Mouse (Mus musculus) CH12F3 (cell line): ENCODE data around the gene Bhlhe23.

ENCODE experiments used
- in situ Hi-C: fragments of 300-500 bp; cut with MboI; formaldehyde crosslinking; loops from 2 replicates; pipeline ENCODE4 v1.14.3; 2020; ENCODE audit warnings: low sequenced_read_pairs

The Bhlhe23 gene

DNA sequence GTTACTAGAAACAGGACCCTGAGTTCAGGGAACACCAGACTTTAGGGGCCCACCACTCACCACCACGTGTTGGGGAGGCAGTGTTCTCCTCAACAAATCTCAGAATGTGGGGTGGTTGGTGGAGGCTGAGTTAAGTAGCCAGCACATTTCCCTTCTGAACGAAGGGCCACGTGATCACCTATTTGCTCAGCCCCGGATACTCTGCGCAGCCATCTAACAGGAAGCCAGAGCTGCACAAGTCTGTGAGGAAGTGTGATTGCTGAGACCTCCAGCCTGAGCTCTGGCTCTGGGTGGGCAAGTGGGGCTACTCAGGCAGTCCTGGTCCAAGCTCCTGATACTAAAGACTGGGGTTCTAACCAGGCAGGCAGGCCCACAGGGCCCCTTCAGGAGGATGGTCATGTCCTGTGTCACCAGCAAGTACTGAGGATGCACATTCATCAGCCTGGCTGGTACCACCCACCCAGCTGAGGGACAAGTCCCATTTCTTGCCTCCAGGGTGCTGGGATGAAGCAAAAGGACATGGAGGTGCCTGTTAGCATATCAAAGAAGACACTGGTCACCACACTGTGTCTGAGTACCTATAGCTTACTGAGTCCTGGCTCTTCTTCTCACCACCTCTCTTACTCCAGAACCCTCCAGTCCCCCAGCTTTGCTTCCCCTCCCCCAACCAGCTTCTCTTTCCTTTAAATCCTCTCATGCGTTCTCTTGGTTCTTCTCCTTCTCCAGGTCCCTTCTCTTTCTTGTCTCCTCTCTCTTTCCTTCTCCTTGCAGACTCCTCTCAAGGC is 49.9 kb downstream of the Bhlhe23 start:
- in situ Hi-C loops: no loop called here

DNA sequence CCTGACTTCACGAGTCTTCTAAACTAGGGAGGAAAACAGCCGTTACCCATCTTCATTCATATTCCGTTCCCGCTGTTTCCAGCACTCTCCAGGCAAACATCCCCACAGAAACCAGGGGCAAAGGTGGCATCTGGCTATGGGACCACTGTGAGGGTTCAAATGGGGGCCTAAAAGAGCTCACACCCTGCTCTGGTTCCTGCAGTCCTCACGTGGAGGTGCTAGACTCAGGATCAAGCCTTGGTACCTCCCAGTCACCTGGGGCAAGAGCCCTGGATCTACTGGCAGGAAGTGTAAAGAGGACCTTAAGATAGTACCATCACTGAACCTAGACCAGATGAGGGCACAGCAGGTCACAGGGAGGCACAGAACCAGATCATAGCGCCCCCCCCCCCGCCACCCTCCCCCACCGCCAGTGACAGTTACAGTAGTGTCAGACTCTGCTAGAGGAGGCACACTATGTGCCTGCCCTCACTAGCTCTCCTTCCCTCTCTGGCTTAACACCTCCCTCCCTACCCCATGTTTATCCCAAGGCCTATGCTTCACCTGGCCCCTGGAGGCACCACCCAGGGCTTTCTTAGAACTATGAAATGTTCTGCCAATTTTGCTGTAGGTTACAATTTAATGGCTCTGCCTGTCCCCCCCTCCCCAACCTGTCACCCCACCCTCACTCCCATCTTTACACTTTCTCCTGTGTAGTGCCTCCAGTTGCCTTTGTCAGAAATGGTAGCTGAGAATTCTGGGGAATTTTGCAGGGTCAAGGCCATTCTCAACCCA is 50.7 kb downstream of the Bhlhe23 start:
- in situ Hi-C loops: no loop called here

DNA sequence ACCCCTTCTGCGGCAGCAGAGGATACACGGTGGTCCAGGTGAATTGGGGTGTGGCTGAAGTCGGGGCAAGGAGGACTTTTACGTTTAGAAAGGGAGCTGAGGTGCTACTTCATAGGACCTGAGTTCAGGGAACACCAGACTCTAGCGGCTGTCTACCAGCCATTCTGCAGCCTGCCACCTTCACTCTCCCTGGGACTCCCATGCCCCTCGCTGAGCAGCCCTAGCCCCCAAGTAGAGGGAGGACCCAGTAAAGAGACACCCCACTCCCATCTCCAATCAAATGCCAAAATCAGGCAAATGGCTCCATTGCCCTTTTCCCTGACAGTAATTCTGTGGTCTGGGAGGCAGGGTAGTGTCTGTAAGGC is 51.3 kb downstream of the Bhlhe23 start:
- in situ Hi-C loops: no loop called here

DNA sequence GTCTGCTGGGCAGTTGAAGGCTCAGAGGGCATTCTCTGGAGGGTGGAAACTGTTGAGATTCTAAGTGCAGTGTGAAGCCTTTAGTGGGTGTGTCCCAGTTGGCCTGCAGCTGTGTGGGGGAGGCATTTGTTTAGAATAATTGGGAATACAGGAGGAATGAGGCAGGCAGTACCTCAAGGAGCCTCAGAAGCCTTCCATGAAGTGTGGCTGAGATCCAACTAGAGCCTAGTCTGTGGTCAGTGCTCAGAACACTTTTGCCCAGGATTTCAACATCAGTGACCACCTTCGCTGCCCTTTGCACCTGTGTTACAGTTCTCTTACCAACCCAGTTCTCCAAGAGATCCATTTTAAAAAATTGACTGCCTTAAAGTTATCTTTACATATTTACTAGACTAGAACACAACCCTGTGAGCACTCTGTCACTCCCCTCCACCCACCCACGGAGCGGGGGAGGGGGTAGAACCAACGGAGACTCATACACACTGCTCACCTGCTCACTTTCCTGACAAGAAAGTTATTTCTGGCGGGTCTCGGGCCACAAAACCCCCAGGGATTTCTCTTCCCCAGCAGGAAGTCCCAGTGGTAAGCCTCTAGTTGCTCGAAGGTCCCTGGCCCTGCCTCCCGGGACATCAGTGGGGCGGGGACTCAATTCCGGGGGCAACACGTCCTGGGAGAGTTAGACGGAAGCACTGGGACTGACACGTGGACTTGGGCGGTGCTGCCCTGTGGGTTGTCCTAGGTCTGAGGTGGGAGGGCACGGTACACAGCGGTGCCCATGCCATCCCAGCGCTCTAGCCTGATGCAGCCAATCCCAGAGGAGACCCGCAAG is 51.9 kb downstream of the Bhlhe23 start, which contains the start of gene Slc17a9:
Slc17a9 (plus strand) TSS at position 679 of the 829 bp plus-strand sequence.
- in situ Hi-C loops: no loop called here
